Mouse (Mus musculus) splenic B cell, adult 2 months (primary cell): ENCODE measurements around the gene Ppp4r3b.

Source experiments
- DNase-seq: peaks from one replicate; pipeline ENCODE4 v3.0.0-alpha.2; 2011; ENCODE audit warnings: low read depth, low spot score
- H3K27me3 ChIP-seq: 2 replicates; pipeline ENCODE4 v1.6.1; 2012; ENCODE audit warnings: mild to moderate bottlenecking, low read length, moderate library complexity, mixed read lengths; ENCODE audit not compliant: control insufficient read depth, poor library complexity, insufficient read depth, severe bottlenecking
- H3K36me3 ChIP-seq: 2 replicates; pipeline ENCODE4 v1.6.1; 2012; ENCODE audit warnings: mild to moderate bottlenecking, low read length, moderate library complexity, mixed read lengths; ENCODE audit not compliant: control insufficient read depth, poor library complexity, insufficient read depth, severe bottlenecking

Ppp4r3b gene

DNA sequence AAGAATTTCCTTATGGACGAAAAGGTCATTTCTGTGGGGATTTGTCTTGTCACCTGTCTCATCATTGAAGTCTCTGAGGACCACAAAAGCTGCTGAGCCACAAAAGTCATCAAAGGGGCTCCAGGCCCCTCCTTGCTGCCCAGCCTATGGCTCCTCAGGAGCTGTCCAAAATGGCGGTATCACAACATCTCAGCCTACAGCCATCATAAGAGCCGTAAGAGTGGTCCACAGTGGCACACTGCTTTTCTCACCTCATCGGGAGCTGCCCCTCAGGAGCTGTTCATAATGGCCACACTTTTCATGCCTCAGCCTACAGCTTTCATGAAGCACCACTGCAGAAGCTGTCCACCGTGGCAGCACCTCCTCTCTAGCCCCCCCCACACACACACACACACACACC is 75.7 kb downstream of the Ppp4r3b start:
- DNase-seq, result no peak
- no peaks in the 10 kb centered on the region for H3K27me3 ChIP-seq
- no peaks in the 10 kb centered on the region for H3K36me3 ChIP-seq

DNA sequence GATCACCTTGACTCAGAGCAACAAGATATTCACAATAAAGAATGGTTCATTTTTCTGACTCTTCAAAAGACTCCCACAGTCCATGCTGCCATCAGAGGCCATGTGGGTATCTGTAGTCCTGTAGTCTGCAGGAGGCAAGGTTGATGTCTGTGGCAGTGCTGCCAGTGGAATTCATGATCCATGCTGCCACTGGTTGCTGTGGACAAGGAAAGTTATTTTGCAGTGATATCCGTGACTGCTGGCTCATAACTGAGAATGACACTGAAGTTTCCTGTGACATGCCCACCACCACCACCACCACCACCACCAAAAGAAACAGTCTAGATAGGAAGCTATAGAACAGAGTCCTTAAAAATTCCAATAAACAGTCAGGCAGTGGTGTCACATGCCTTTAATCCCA is 82.0 kb downstream of the Ppp4r3b start:
- Histone ChIP-seq H3K36me3 (no peaks in the 10 kb centered on the region), H3K27me3 (no peaks in the 10 kb centered on the region)
- no peak for DNase-seq

DNA sequence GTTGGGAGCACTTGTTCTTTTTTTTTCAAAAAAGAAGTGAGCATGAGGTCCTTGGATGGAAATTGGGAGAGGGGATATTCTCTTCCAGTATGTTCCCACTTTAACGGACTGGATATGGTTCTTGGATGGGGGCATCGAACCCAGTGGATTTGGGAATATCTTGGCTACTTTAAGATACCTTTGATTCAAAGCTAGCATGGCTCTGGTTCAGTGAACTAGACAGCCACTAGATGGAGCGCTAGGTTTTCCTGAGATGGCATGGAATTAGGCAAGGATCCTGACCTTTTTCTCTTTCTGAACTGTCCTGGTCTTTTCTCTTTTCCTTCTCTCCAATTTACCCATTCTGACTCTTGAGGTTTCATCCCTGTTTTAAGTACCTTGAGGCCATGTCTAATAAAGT is 95.1 kb downstream of the Ppp4r3b start:
- no peaks in the 10 kb centered on the region for H3K27me3 ChIP-seq
- DNase-seq, result peak; percentile 23
- H3K36me3 ChIP-seq, result no peaks in the 10 kb centered on the region
